Mouse (Mus musculus) intestine, embryonic 14.5 days (tissue): ENCODE results near the gene Prss36. TPM values are rescaled to one million over a fixed set of nuclear protein-coding genes. Genes with fewer than 3 reads are reported as not detected.
"Not testable (repeated sequence)": the region's sequence is repeated elsewhere in the genome, so short reads cannot be mapped to it uniquely, and the experiment has no call there.

ENCODE experiments used
- ATAC-seq: fragments of 200-750 bp; cut with Nextera tagmentation; replicated peaks from 2 replicates; pipeline ENCODE4 v1.8.0; 2017; ENCODE audit warnings: low read depth, moderate number of reproducible peaks, moderate TSS enrichment, moderate library complexity; ENCODE audit not compliant: low FRiP score, low TSS enrichment
- DNase-seq: peaks from one replicate; pipeline ENCODE4 v3.0.0-alpha.2; 2018; ENCODE audit warnings: low spot score
- H3K27ac ChIP-seq: fragments of 300-500 bp; sonication (generic); 2 replicates; pipeline ENCODE4 v1.5.1; 2014; ENCODE audit warnings: low read depth, mild to moderate bottlenecking, control low read depth
- H3K27me3 ChIP-seq: fragments of 300-500 bp; sonication (generic); replicated peaks from 2 replicates; pipeline ENCODE4 v1.6.1; 2014; ENCODE audit warnings: low read length, control low read depth; ENCODE audit not compliant: control insufficient read depth, insufficient read depth
- H3K36me3 ChIP-seq: fragments of 300-500 bp; sonication (generic); 2 replicates; pipeline ENCODE4 v1.6.1; 2014; ENCODE audit warnings: low read length, control low read depth; ENCODE audit not compliant: control insufficient read depth, insufficient read depth
- H3K4me1 ChIP-seq: fragments of 300-500 bp; sonication (generic); replicated peaks from 2 replicates; pipeline ENCODE4 v1.6.1; 2014; ENCODE audit warnings: low read length, control low read depth, mixed read lengths; ENCODE audit not compliant: control insufficient read depth, insufficient read depth
- H3K4me2 ChIP-seq: fragments of 300-500 bp; sonication (generic); 2 replicates; pipeline ENCODE4 v1.6.1; 2014; ENCODE audit warnings: low read length
- H3K4me3 ChIP-seq: fragments of 300-500 bp; sonication (generic); 2 replicates; pipeline ENCODE4 v1.5.1; 2014; ENCODE audit warnings: low read depth, low read length, control low read depth, mixed read lengths
- H3K9ac ChIP-seq: fragments of 300-500 bp; sonication (generic); 2 replicates; pipeline ENCODE4 v1.6.1; 2014; ENCODE audit warnings: mild to moderate bottlenecking, low read length
- H3K9me3 ChIP-seq: fragments of 300-500 bp; sonication (generic); 2 replicates; pipeline ENCODE4 v1.6.1; 2016; ENCODE audit warnings: low read length, control low read depth; ENCODE audit not compliant: control insufficient read depth
- WGBS: fragments of 180-500 bp; shearing (Covaris S2); extraction: QIAGEN DNeasy Blood & Tissue Kit; methylation state at CpG from one replicate; pipeline ENCODE4 v1.1.7; 2014; 5-methylcytosine and 5-hydroxymethylcytosine counted together
- polyA plus RNA-seq: library from polyadenylated mRNA; unstranded; fragments of >200 nt; fragmentation: Nextera tagmentation; extraction: Ambion mirVana; gene quantifications from 2 replicates; pipeline ENCODE4 v1.2.1, GENCODE M21; 2014

The Prss36 gene
- polyA plus RNA-seq, 1 experiment from 2014 or later: 8.6 TPM

DNA sequence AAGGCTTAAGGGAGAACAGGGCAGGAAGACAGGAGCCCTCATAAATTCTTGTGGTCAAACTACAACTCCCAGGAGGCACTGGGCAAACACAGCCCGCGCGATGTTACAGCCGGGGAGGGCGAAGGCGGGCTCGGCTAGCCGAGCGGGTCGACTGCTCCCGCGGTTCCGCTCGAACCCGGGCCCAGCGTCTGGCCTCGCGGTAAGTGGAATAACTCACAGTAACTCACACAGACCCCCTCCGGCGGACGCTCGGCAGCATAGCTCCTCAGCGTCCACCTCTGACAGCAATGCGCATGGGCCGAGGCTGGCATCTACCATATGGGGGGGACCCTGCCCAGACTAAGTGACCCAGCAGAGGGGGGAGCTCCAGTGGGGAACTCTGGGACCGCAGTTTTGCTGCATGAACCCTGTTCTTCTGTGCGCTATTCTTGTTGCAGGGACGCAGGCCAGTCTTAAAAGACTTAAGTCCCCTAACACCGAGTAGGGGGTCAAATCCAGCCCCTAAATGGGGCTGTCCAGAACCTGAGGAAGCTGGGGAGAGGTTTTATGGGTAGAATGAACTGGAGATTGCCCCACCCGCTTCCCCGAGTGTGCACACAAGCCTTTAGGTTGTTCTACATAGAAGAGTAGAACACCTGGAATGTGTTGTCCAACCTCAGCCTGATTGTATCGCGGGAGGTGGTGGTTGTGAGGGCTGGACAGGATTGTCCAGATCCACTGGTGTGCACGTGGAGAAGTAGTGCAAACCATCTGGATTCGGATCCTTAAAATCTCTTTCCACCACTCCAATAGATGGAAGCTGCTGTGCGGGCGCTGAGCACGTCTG is 42.3 kb downstream of the Prss36 start, which contains the start of gene Bckdk:
TSS of gene Bckdk (plus strand) at position 112 of the 826 bp plus-strand sequence.
- Histone ChIP-seq H3K27me3 (no peaks in the 10 kb centered on the region), H3K9ac (peak within 1 kb of the TSS; percentile 92), H3K4me2 (peak within 1 kb of the TSS; percentile 88), H3K27ac (peak within 1 kb of the TSS; percentile 85), H3K36me3 (peaks cover 44% of the 10 kb centered on the region), H3K4me3 (peak within 1 kb of the TSS; percentile 88), H3K9me3 (no peaks in the 10 kb centered on the region), H3K4me1 (peaks cover 7% of the 10 kb centered on the region)
- peak; percentile 84 for ATAC-seq
- peak; percentile 83 for DNase-seq
- 7% methylated on average over 38 of the region's 38 CpGs for WGBS

DNA sequence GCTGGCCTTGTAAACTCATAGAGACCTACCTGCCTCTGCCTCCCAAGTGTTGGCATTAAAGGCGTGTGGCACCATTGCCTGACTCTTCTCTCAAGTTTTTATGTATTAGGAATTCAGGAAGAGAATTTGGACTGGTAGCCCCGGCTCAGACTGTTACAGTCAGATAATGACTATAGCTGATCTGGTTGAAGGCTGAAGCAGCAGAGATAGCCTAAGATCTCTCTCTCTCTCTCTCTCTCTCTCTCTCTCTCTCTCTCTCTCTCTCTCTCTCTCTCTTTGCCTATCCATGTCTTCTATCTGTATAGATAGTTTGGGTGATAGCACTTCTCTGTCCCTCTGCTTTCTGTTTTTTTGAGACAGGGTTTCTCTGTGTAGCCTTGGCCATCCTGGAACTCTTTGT is 44.8 kb downstream of the Prss36 start:
- H3K9ac ChIP-seq: no peak overlapping the region
- H3K4me3 ChIP-seq: no peak overlapping the region
- 82% methylated on average over 2 of the region's 2 CpGs for whole genome bisulfite sequencing
- H3K36me3 ChIP-seq: peaks cover 20% of the 10 kb centered on the region
- H3K4me1 ChIP-seq: peaks cover 7% of the 10 kb centered on the region
- ATAC-seq (no peak), DNase-seq (no peak)
- no peak overlapping the region for H3K27ac ChIP-seq
- H3K4me2 ChIP-seq: no peak overlapping the region
- no peaks in the 10 kb centered on the region for H3K9me3 ChIP-seq
- no peaks in the 10 kb centered on the region for H3K27me3 ChIP-seq

GRCm38 (mm10) chr7:127899997-127900396 is 46.5 kb downstream of the Prss36 start:
- ATAC-seq: 0 out of 2 replicates have a peak, but pooled peaks have one; percentile 3
- Histone ChIP-seq H3K9ac (no peak overlapping the region), H3K27me3 (no peaks in the 10 kb centered on the region), H3K27ac (peak overlapping the region; percentile 60), H3K4me3 (no peak overlapping the region), H3K36me3 (peaks cover 2% of the 10 kb centered on the region; the same call in 1 of the 2 replicates), H3K4me1 (peaks cover 5% of the 10 kb centered on the region), H3K4me2 (peak overlapping the region; percentile 1; the same call in 1 of the 2 replicates), H3K9me3 (no peaks in the 10 kb centered on the region)
- no peak for DNase-seq
- 33% methylated on average over 7 of the region's 7 CpGs for WGBS

- no peak for ATAC-seq
- Histone ChIP-seq H3K4me1 (peaks cover 8% of the 10 kb centered on the region), H3K9ac (no peak overlapping the region), H3K4me2 (no peak overlapping the region), H3K36me3 (no peaks in the 10 kb centered on the region; the same call in 1 of the 2 replicates), H3K27ac (0 out of 2 replicates have a peak overlapping the region, but pooled peaks have one; percentile 60), H3K9me3 (no peaks in the 10 kb centered on the region), H3K27me3 (no peaks in the 10 kb centered on the region), H3K4me3 (no peak overlapping the region)
- 33% methylated on average over 10 of the region's 10 CpGs for WGBS
- DNase-seq: no peak
These were observed 48.2 kb downstream of the Prss36 start for GRCm38 (mm10) chr7:127898179-127898956.

- Histone ChIP-seq H3K9me3 (no peaks in the 10 kb centered on the region), H3K4me1 (peaks cover 8% of the 10 kb centered on the region), H3K4me2 (no peak overlapping the region), H3K36me3 (peaks cover 8% of the 10 kb centered on the region), H3K9ac (no peak overlapping the region), H3K27ac (no peak overlapping the region), H3K4me3 (no peak overlapping the region), H3K27me3 (no peaks in the 10 kb centered on the region)
- DNase-seq (no peak), ATAC-seq (no peak)
- WGBS: 86% methylated on average over 7 of the region's 7 CpGs
These were observed 49.0 kb downstream of the Prss36 start for GRCm38 (mm10) chr7:127897542-127897941.

DNA sequence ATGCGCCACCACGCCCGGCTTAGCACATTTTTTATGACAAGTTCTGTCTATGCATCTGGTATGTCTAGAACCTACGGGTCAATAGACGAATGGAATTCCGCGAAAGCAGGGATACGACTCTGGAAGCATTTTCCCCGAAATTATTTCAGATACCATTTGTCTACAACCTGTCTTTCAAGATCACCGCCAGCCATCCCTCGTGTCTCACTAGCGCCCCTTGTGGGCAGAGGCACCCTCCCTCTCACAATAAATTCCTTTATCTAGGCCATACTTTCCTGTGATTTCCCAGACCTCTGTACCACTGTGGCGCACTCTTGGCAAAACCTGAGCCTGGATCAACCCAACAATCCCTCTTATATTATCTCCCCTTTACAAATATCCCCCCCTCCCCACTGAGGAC is 50.1 kb downstream of the Prss36 start:
- 61% methylated on average over 13 of the region's 13 CpGs for WGBS
- ATAC-seq (no peak), DNase-seq (peak; percentile 66)
- H3K36me3 ChIP-seq: peaks cover 11% of the 10 kb centered on the region
- H3K27me3 ChIP-seq: no peaks in the 10 kb centered on the region
- H3K4me1 ChIP-seq: peaks cover 8% of the 10 kb centered on the region
- H3K9ac ChIP-seq: no peak overlapping the region
- no peak overlapping the region for H3K4me3 ChIP-seq
- no peak overlapping the region for H3K4me2 ChIP-seq
- H3K9me3 ChIP-seq: no peaks in the 10 kb centered on the region
- no peak overlapping the region for H3K27ac ChIP-seq

- peak overlapping the region; percentile 84 for H3K4me2 ChIP-seq
- peaks cover 11% of the 10 kb centered on the region for H3K36me3 ChIP-seq
- ATAC-seq, H3K27me3 ChIP-seq, H3K9me3 ChIP-seq, H3K9ac ChIP-seq, DNase-seq, H3K4me1 ChIP-seq: not testable (repeated sequence)
- H3K27ac ChIP-seq: 0 out of 2 replicates have a peak overlapping the region, but pooled peaks have one; percentile 74
- 66% methylated on average over 7 of the region's 7 CpGs for WGBS
- H3K4me3 ChIP-seq: peak overlapping the region; percentile 67
These were observed 50.6 kb downstream of the Prss36 start for GRCm38 (mm10) chr7:127895891-127896290.

DNA sequence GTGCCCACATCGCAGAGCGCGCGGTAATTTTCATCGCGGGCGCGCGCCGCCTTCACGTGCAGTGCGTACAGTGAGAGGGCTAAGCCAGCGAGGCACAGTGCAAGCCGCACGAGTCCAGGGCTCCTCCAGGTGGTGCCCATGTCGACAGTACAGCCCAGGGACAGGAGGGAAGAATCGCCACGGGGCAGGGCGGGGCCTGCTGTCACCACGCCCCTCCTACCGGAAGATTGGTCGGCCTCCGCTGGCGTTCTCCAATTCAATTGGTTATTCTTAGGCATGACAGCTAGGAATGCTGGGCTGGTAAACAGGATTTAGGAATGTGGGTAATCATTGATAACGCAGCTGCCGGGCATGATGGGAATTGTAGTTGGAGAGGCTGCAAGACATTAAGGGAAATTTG is 51.1 kb downstream of the Prss36 start, which contains the start of the genes Gm21974 and Vkorc1:
TSS of gene Gm21974 (minus strand) at position 13 of the 400 bp plus-strand sequence.
TSS of gene Vkorc1 (minus strand) at position 176 of the 400 bp plus-strand sequence.
- peak within 1 kb of the TSS; percentile 74 for H3K27ac ChIP-seq
- ATAC-seq: peak; percentile 95
- WGBS: under 1% methylated on average over 26 of the region's 26 CpGs

More for the DNA sequence above, 51.1 kb downstream of the Prss36 start, which contains the start of the genes Gm21974 and Vkorc1:
- peaks cover 8% of the 10 kb centered on the region for H3K4me1 ChIP-seq
- peak within 1 kb of the TSS; percentile 65 for H3K9ac ChIP-seq
- peak within 1 kb of the TSS; percentile 84 for H3K4me2 ChIP-seq
- peak; percentile 93 for DNase-seq
- H3K4me3 ChIP-seq: peak within 1 kb of the TSS; percentile 67
- H3K9me3 ChIP-seq: no peaks in the 10 kb centered on the region
- no peaks in the 10 kb centered on the region for H3K27me3 ChIP-seq
- H3K36me3 ChIP-seq: peaks cover 11% of the 10 kb centered on the region
